Mouse (Mus musculus): ENCODE results near the gene Tas2r136. TPM values are rescaled to one million over a fixed set of nuclear protein-coding genes. Genes with fewer than 3 reads are reported as not detected.

Tas2r136 gene
- polyA plus RNA-seq (2014; fragmentation: Nextera tagmentation; extraction: Ambion mirVana), result not detected in 2 replicates

DNA sequence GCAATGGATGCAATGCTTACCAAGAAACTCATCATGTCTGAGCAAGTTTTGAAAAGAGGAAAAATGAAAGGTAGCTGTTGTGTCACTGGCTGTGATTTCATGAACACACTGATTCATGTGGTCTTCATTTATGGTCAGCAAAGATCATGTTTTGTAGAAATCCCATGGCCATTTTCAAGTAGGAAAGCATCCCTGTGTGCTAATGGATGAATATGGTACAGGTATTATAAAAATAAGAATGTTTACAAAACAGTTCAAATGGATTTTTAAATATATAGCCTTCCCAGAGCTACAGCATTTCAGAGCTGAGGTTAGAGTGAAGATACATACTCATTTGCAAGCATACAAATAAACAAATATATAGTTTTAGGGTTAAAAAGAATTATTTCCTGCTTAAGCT lies at the start of gene Tas2r136:
Gene Tas2r136, minus strand, starts transcription at position 101 of the 400 bp plus-strand sequence.
- Histone ChIP-seq H3K4me2 (replicated peaks) (no peak within 1 kb of the TSS), H3K36me3 (replicated peaks; ENCODE audit: control insufficient read depth, insufficient read depth) (no peaks in the 10 kb centered on the region), H3K27ac (no peak within 1 kb of the TSS), H3K4me3 (replicated peaks; ENCODE audit: low read length) (no peak within 1 kb of the TSS), H3K9ac (no peak within 1 kb of the TSS), H3K4me1 (replicated peaks; ENCODE audit: control insufficient read depth, insufficient read depth, low read length) (no peaks in the 10 kb centered on the region), H3K9me3 (ENCODE audit: control insufficient read depth, low read length) (no peaks in the 10 kb centered on the region), H3K27me3 (ENCODE audit: control insufficient read depth, insufficient read depth, low read length) (no peaks in the 10 kb centered on the region)
- ATAC-seq (ENCODE audit: low FRiP score) (no peak), DNase-seq (ENCODE audit: low spot score) (no peak)

DNA sequence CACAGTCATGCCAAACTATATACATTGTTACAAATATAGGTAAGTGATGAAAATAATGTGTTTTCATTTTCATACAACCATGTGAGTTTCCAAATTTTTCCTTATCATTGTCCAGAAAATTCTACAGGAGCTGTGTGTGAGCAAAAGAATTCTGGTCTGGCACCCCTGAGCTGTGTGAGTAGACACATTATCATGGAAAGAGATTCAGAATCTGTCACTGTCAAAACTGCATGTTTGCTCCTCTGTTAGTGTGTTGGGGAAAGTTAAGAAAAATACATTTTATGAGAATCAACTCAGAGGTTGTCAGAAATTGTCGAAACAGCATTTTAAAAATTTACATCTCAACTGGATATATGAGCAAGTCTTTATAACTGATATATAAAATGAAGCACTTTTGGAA lies 24.6 kb upstream of the Tas2r136 start, which contains the start of gene Tas2r117:
Gene Tas2r117, plus strand, starts transcription at position 301 of the 400 bp plus-strand sequence.
- Histone ChIP-seq H3K9me3 (ENCODE audit: control insufficient read depth, low read length) (no peaks in the 10 kb centered on the region), H3K4me3 (replicated peaks; ENCODE audit: low read length) (no peak within 1 kb of the TSS), H3K4me2 (replicated peaks) (no peak within 1 kb of the TSS), H3K4me1 (replicated peaks; ENCODE audit: control insufficient read depth, insufficient read depth, low read length) (no peaks in the 10 kb centered on the region), H3K36me3 (replicated peaks; ENCODE audit: control insufficient read depth, insufficient read depth) (no peaks in the 10 kb centered on the region), H3K9ac (no peak within 1 kb of the TSS), H3K27ac (no peak within 1 kb of the TSS), H3K27me3 (ENCODE audit: control insufficient read depth, insufficient read depth, low read length) (no peaks in the 10 kb centered on the region)
- DNase-seq (ENCODE audit: low spot score) (no peak), ATAC-seq (ENCODE audit: low FRiP score) (no peak)
- WGBS, result 88% methylated on average over 1 of the region's 1 CpGs

DNA sequence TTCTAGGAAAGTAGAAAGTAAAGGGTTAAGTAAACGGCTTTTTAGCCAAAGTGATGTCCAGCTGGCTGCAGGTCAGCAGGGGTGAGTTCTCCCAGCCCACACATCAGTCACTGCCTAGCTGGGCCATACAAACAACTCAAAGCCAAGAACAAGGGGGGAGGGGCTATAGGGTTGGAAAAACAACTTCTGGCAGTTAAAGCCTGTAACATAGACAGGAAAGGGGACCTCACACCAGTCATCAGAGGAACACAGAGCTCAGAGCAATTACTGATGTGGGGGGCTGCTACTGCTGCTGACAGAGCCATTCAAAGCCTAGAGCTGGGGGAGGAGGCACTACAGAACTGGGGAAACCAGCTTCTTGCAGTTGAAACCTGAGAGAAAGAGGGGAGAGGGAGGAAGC lies 17.4 kb upstream of the Tas2r136 start:
- no peaks in the 10 kb centered on the region for H3K27me3 ChIP-seq (ENCODE audit: control insufficient read depth, insufficient read depth, low read length)
- H3K27ac ChIP-seq, result no peak overlapping the region
- 29% methylated on average over 1 of the region's 1 CpGs for WGBS
- no peaks in the 10 kb centered on the region for H3K4me1 ChIP-seq (replicated peaks; ENCODE audit: control insufficient read depth, insufficient read depth, low read length)
- H3K36me3 ChIP-seq (replicated peaks; ENCODE audit: control insufficient read depth, insufficient read depth), result no peaks in the 10 kb centered on the region
- ATAC-seq (ENCODE audit: low FRiP score), result no peak
- no peak overlapping the region for H3K4me3 ChIP-seq (replicated peaks; ENCODE audit: low read length)
- 0 out of 2 replicates have a peak, but pooled peaks cover 7% of the 10 kb centered on the region for H3K9me3 ChIP-seq (ENCODE audit: control insufficient read depth, low read length)
- H3K4me2 ChIP-seq (replicated peaks), result no peak overlapping the region
- H3K9ac ChIP-seq, result no peak overlapping the region
- DNase-seq (ENCODE audit: low spot score), result no peak

GRCm38 (mm10) chr6:132761831-132762230 lies 16.1 kb downstream of the Tas2r136 start, which contains the start of gene Tas2r102:
TSS of gene Tas2r102 (plus strand) at chr6:132762131.
- ATAC-seq (ENCODE audit: low FRiP score), result no peak
- no peak within 1 kb of the TSS for H3K4me2 ChIP-seq (replicated peaks)
- H3K4me3 ChIP-seq (replicated peaks; ENCODE audit: low read length), result no peak within 1 kb of the TSS
- H3K36me3 ChIP-seq (replicated peaks; ENCODE audit: control insufficient read depth, insufficient read depth), result no peaks in the 10 kb centered on the region
- no peaks in the 10 kb centered on the region for H3K27me3 ChIP-seq (ENCODE audit: control insufficient read depth, insufficient read depth, low read length)
- H3K9ac ChIP-seq, result no peak within 1 kb of the TSS
- 94% methylated on average over 2 of the region's 2 CpGs for WGBS
- no peaks in the 10 kb centered on the region for H3K4me1 ChIP-seq (replicated peaks; ENCODE audit: control insufficient read depth, insufficient read depth, low read length)
- H3K27ac ChIP-seq, result no peak within 1 kb of the TSS
- no peak for DNase-seq (ENCODE audit: low spot score)
- H3K9me3 ChIP-seq (ENCODE audit: control insufficient read depth, low read length), result no peaks in the 10 kb centered on the region

DNA sequence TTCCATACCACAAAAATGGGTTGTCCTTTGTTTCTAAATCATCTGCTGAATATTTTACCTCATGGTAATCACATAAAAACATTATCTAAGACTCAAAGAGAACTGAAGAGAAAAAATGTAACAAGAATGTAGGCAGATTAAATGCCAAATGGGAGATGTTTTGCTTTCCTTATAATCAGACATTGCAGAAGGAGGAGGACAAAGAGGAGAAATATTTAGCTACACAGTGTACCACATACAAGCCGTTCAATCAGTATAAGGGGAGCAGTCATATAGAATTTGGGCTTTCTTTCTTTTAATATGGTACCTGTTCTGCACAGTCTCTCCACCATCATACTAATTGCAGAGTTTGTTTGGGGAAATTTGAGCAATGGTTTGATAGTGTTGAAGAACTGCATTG lies 23.5 kb downstream of the Tas2r136 start, which contains the start of gene Tas2r124:
Gene Tas2r124, plus strand, starts transcription at position 301 of the 400 bp plus-strand sequence.
- H3K4me3 ChIP-seq (replicated peaks; ENCODE audit: low read length), result no peak within 1 kb of the TSS
- DNase-seq (ENCODE audit: low spot score) (no peak), ATAC-seq (ENCODE audit: low FRiP score) (no peak)
- no peaks in the 10 kb centered on the region for H3K36me3 ChIP-seq (replicated peaks; ENCODE audit: control insufficient read depth, insufficient read depth)
- no peaks in the 10 kb centered on the region for H3K27me3 ChIP-seq (ENCODE audit: control insufficient read depth, insufficient read depth, low read length)
- H3K4me2 ChIP-seq (replicated peaks), result no peak within 1 kb of the TSS
- H3K9ac ChIP-seq, result no peak within 1 kb of the TSS
- H3K27ac ChIP-seq, result no peak within 1 kb of the TSS
- no peaks in the 10 kb centered on the region for H3K4me1 ChIP-seq (replicated peaks; ENCODE audit: control insufficient read depth, insufficient read depth, low read length)
- no peaks in the 10 kb centered on the region for H3K9me3 ChIP-seq (ENCODE audit: control insufficient read depth, low read length)
- 90% methylated on average over 1 of the region's 1 CpGs for WGBS

DNA sequence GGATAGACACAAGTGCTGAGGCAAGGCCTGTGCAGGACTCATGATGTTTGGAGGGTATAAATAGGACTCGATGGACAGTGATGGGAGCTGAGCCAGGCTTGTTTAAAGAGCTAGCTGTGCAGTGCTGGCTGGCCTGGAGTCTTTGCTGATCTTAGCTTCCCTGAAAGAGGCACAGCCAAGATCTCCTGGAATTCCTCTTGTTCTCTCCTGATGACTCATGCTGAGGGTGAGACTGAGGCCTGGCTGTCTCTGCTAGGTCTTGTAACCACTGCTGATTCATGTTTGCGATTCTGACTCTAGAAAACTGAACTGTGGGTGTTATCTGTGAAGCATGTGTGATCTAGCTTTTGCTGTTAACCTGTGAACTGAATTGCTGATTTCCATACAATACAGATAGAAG lies 27.8 kb downstream of the Tas2r136 start:
- no peak overlapping the region for H3K9ac ChIP-seq
- H3K4me1 ChIP-seq (replicated peaks; ENCODE audit: control insufficient read depth, insufficient read depth, low read length), result no peaks in the 10 kb centered on the region
- H3K4me2 ChIP-seq (replicated peaks), result no peak overlapping the region
- ATAC-seq (ENCODE audit: low FRiP score), result no peak
- H3K27me3 ChIP-seq (ENCODE audit: control insufficient read depth, insufficient read depth, low read length), result no peaks in the 10 kb centered on the region
- 82% methylated on average over 2 of the region's 2 CpGs for WGBS
- no peak overlapping the region for H3K4me3 ChIP-seq (replicated peaks; ENCODE audit: low read length)
- H3K36me3 ChIP-seq (replicated peaks; ENCODE audit: control insufficient read depth, insufficient read depth), result no peaks in the 10 kb centered on the region
- DNase-seq (ENCODE audit: low spot score), result no peak
- no peak overlapping the region for H3K27ac ChIP-seq
- no peaks in the 10 kb centered on the region for H3K9me3 ChIP-seq (ENCODE audit: control insufficient read depth, low read length)

DNA sequence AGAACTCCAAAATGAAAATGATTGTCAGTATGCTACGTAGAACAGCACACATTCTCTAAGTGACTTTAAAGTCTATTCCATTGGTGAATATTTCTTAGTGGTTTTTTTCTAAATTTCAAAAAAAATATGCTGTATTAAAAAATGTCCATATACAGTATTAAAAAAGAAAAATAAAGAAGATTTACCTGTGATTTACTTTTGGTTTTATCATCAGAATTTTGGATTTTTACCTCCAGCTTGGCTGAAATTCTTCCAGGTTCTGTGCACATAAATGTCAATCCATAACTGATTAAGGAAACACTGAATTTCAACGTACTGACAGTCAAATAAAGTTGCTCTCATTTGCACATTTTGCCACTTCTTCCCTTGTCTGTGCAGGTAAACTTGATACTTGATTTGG lies 40.0 kb downstream of the Tas2r136 start, which contains the start of gene Tas2r115:
Gene Tas2r115, minus strand, starts transcription at position 101 of the 400 bp plus-strand sequence.
- WGBS, result 81% methylated on average over 2 of the region's 2 CpGs
- Histone ChIP-seq H3K4me2 (replicated peaks) (no peak within 1 kb of the TSS), H3K27ac (no peak within 1 kb of the TSS), H3K9me3 (ENCODE audit: control insufficient read depth, low read length) (no peaks in the 10 kb centered on the region), H3K4me3 (replicated peaks; ENCODE audit: low read length) (no peak within 1 kb of the TSS), H3K36me3 (replicated peaks; ENCODE audit: control insufficient read depth, insufficient read depth) (no peaks in the 10 kb centered on the region), H3K9ac (no peak within 1 kb of the TSS), H3K4me1 (replicated peaks; ENCODE audit: control insufficient read depth, insufficient read depth, low read length) (no peaks in the 10 kb centered on the region), H3K27me3 (ENCODE audit: control insufficient read depth, insufficient read depth, low read length) (no peaks in the 10 kb centered on the region)
- no peak for DNase-seq (ENCODE audit: low spot score)
- no peak for ATAC-seq (ENCODE audit: low FRiP score)

Other genes starting within 250 kb of the Tas2r136 start
- not detected in 2 replicates for gene Prh1, start 208.4 kb downstream of the Tas2r136 start, polyA plus RNA-seq (2014; fragmentation: Nextera tagmentation; extraction: Ambion mirVana)
- not detected in 2 replicates for gene Prp2, start 182.2 kb downstream of the Tas2r136 start, polyA plus RNA-seq (2014; fragmentation: Nextera tagmentation; extraction: Ambion mirVana)
- gene A630073D07Rik, start 126.6 kb downstream of the Tas2r136 start, polyA plus RNA-seq (2014; fragmentation: Nextera tagmentation; extraction: Ambion mirVana), result not detected in 2 replicates
- not detected in 2 replicates for gene Tas2r120, start 121.2 kb downstream of the Tas2r136 start, polyA plus RNA-seq (2014; fragmentation: Nextera tagmentation; extraction: Ambion mirVana)
- not detected in 2 replicates for gene Tas2r121, start 77.2 kb downstream of the Tas2r136 start, polyA plus RNA-seq (2014; fragmentation: Nextera tagmentation; extraction: Ambion mirVana)
- gene Tas2r122, start 66.2 kb downstream of the Tas2r136 start, polyA plus RNA-seq (2014; fragmentation: Nextera tagmentation; extraction: Ambion mirVana), result not detected in 2 replicates
- not detected in 2 replicates for gene Tas2r115, start 40.1 kb downstream of the Tas2r136 start, polyA plus RNA-seq (2014; fragmentation: Nextera tagmentation; extraction: Ambion mirVana)
- gene Tas2r124, start 23.4 kb downstream of the Tas2r136 start, polyA plus RNA-seq (2014; fragmentation: Nextera tagmentation; extraction: Ambion mirVana), result not detected in 2 replicates
- not detected in 2 replicates for gene Tas2r102, start 16.0 kb downstream of the Tas2r136 start, polyA plus RNA-seq (2014; fragmentation: Nextera tagmentation; extraction: Ambion mirVana)
- not detected in 2 replicates for gene Tas2r117, start 24.7 kb upstream of the Tas2r136 start, polyA plus RNA-seq (2014; fragmentation: Nextera tagmentation; extraction: Ambion mirVana)
- not detected in 2 replicates for gene Tas2r123, start 69.0 kb upstream of the Tas2r136 start, polyA plus RNA-seq (2014; fragmentation: Nextera tagmentation; extraction: Ambion mirVana)
- gene Tas2r116, start 77.3 kb upstream of the Tas2r136 start, polyA plus RNA-seq (2014; fragmentation: Nextera tagmentation; extraction: Ambion mirVana), result not detected in 2 replicates
- not detected in 2 replicates for gene Tas2r110, start 89.8 kb upstream of the Tas2r136 start, polyA plus RNA-seq (2014; fragmentation: Nextera tagmentation; extraction: Ambion mirVana)
- gene Tas2r113, start 114.8 kb upstream of the Tas2r136 start, polyA plus RNA-seq (2014; fragmentation: Nextera tagmentation; extraction: Ambion mirVana), result not detected in 2 replicates
- gene Tas2r125, start 131.5 kb upstream of the Tas2r136 start, polyA plus RNA-seq (2014; fragmentation: Nextera tagmentation; extraction: Ambion mirVana), result not detected in 2 replicates
- gene Tas2r129, start 172.9 kb upstream of the Tas2r136 start, polyA plus RNA-seq (2014; fragmentation: Nextera tagmentation; extraction: Ambion mirVana), result not detected in 2 replicates
- gene Tas2r131, start 179.8 kb upstream of the Tas2r136 start, polyA plus RNA-seq (2014; fragmentation: Nextera tagmentation; extraction: Ambion mirVana), result not detected in 2 replicates
- not detected in 2 replicates for gene Tas2r109, start 202.8 kb upstream of the Tas2r136 start, polyA plus RNA-seq (2014; fragmentation: Nextera tagmentation; extraction: Ambion mirVana)